Mouse (Mus musculus) right cerebral cortex, adult 18-20 months (tissue): Measurements from ENCODE around the gene Syce2.

Experiments used
- DNase-seq: peaks from one replicate; pipeline ENCODE4 v3.0.0; 2022; ENCODE audit warnings: mixed read lengths

The Syce2 gene

DNA sequence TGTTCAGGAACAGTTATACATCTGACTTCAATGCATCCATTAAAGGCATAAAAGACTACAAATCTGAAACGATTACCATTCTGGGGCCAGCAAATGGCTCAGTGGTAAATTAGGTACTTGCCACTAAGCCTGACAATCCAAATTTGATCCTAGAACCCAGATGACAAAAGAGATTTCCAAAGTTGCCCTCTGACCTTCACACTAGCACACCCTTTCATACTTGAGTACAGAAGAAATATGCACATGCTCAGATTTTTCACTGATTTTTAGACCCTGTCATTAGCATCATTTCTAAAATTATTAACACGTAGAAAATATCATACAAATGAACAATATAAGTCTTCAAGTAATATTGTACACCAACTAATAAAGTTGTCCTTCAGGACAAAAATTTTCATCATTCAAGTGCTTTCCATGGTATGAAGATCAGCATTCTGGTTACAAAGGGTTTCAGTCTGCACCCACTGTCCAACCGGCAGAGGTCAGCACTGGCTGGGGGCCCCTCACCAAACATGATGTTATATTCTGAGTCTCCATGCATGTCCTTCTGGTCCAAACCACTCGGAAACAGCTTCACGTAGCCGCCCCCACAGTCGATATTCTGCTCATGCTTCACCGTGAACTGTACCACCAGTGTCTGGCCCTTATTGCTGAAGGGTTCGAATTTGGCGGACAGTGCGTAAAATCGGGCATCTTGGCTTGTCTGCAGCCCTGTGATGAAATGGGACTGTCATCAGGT is 26.4 kb upstream of the Syce2 start:
- DNase-seq: no peak

GRCm38 (mm10) chr8:84846094-84846721 is 25.7 kb upstream of the Syce2 start:
- DNase-seq: no peak

- DNase-seq: peak; percentile 100
Observed at GRCm38 (mm10) chr8:84846722-84847572, 25.0 kb upstream of the Syce2 start, which contains the start of gene Calr. Gene Calr, minus strand, starts transcription at chr8:84846934.

GRCm38 (mm10) chr8:84847684-84848435 is 24.1 kb upstream of the Syce2 start:
- no peak for DNase-seq

DNA sequence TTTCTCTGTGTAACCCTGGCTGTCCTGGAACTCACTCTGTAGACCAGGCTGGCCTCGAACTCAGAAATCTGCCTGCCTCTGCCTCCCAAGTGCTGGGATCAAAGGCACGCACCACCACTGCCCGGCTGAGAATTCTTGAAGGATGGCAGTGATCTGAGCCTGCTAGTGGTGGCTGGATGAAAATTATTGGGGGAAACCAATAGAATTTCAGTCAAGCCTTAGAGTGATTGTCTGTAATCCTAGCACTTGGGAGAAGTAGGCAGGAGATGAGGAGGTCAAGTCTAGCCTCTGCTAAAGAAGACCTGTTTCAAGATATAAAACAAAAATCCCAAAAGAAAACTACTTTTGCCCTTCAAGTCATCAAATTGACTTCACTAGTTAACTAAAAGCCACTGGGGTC is 15.5 kb upstream of the Syce2 start:
- no peak for DNase-seq

DNA sequence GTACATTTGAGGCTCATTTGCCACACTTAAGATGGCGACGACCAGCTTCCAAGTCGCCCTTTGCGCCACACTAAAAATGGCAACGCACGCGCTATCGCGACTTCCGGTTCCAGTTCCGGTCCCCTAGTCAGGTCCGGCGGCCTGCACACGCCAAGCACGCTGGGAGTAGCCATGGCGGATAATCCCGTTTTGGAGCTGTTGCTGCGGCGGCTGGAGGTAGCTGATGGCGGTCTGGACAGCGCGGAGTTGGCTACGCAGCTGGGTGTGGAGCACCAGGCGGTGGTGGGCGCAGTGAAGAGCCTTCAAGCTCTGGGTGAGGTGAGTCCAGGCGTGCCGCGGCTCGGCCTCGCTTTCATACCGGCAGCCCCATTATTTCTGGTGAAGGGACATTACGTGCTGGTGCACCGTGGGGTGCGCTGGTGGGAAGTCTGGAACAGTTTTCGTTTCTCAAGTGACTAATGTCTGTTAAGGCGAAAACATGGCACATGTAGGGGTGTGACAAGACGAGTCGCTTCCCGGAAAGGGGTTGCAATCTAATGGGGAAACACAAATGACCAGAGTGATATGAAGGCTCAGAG is 15.0 kb upstream of the Syce2 start, which contains the start of gene Farsa:
TSS of gene Farsa (plus strand) at position 126 of the 578 bp plus-strand sequence.
- peak; percentile 95 for DNase-seq

DNA sequence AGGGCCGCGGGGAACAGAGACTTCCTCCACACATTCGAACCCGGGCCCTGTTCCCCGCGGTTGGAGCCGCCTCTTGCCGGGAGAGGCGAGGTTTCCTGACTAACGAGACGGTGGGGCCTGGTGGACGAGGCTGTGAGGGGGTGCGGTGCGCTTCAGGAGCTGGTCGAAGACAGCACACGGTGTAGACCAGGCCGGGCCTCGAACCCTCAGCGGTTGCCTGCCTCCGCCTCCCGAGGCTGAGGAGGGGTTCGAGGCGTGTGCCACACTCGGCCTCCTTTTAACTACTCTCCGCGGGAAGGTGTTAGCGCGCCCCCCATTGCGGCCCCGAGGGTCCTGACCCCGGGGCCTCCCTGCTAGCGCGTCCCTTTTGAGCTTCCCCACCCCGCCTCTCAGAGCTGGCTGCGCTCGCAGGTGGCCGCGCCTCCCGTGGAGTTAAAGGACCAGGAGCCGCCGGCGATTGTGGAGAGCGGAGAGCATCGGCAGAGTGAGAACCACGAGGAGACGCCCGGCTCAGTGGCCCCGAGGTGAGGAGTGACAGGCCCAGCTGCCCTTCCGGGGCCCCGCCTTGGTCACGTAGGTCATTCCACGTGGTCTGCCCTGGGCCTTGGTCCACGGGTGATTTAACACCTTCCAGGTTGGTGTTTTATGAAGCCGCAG is 526 bp downstream of the Syce2 start:
- DNase-seq: no peak

DNA sequence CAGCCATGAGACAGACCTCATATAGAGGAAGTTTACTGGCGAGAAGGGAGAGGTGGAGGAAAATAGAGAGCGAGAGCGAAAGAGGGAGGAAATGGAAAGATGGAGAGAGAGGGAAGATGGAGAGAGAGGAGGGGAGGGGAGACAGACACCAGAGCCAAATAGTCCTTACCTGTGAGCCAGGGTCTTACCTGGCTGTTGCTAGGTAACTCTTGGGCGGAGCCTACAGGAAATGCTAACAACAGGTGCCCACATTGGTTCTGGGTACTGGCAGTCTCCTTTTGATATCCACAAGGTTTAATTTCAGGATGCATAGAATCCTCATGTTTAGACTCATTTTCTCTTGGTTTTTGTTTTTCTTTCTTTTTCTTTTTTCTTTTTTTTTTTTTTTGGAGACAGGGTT is 1.1 kb downstream of the Syce2 start:
- DNase-seq: no peak

- DNase-seq: no peak
Observed at GRCm38 (mm10) chr8:84874339-84874738, 2.4 kb downstream of the Syce2 start.

GRCm38 (mm10) chr8:84877297-84878035 is 5.6 kb downstream of the Syce2 start:
- no peak for DNase-seq

DNA sequence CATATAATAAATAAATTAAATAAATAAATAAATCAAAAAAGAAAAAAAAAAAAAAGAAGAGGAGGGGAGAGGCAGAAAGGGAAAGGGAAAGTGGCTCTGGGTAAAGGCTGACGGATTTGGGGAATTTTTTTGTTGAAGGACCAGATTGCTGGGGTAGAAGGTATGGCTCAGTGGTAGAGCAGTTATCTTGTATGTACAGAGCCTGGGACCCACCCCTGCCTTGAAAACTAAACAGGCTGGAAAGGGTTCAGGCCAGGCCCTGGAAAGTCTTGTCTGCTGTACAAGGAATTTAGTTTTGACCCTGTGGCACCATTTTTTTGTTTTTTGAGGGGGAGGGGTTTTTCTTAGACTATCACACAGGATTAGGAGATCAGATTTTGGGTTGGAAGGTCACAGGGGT is 7.0 kb downstream of the Syce2 start:
- DNase-seq: no peak

DNA sequence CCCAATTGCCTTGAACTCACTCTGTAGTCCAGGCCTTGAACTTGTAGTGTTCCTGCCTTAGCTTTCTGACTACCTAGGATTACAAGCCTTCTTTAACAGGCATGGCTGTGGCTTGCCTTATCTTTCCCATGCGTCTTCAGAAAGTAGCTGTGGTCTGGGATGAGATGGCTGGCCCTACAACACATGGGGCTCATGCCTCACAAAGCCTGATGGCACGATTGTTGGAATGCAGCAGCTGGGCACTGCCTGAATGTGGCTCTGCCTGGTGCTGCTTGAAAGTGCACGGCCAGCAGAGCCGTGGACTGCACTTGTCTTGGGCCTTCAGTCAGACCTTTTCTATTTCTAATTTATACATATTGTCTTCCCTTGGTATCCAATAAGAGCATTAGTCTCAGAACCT is 12.8 kb downstream of the Syce2 start:
- DNase-seq: no peak

- DNase-seq: no peak
Observed at GRCm38 (mm10) chr8:84888280-84888679, 16.4 kb downstream of the Syce2 start.

- no peak for DNase-seq
Observed at GRCm38 (mm10) chr8:84889141-84889540, 17.2 kb downstream of the Syce2 start.

DNA sequence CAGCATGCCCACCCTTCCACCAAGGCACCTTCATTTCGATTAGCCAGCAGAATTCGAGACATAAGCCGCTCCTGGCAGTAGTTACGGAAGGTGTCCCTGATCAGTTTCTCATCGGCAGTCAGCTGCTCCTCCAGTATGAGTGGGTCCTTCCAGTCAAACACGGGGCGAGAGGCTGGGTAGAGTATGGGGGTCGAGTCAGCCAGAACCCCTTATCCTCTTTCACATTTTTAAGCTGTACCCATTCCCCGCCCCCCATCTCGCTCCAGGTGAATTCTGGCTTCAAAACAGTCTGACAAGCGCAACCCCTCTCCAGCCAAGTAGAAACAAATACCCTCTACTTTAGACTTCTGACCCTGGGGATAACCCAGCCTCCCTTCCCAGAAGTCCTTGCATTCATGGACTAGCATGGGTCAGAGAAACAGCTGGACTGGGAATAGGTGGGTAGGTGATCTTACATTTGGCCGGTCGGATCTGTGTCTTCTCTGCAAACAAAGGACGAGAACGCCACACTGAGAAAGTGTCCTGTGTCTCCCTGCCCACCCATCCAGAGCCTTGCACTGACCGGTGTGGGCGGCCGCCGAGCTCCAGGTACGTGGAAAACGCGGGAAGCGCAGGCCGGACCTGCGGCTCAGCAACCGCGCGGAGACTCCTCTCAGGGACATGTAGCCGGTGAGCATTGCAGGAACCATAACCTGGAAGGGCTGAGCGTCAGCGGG is 21.2 kb downstream of the Syce2 start:
- no peak for DNase-seq

DNA sequence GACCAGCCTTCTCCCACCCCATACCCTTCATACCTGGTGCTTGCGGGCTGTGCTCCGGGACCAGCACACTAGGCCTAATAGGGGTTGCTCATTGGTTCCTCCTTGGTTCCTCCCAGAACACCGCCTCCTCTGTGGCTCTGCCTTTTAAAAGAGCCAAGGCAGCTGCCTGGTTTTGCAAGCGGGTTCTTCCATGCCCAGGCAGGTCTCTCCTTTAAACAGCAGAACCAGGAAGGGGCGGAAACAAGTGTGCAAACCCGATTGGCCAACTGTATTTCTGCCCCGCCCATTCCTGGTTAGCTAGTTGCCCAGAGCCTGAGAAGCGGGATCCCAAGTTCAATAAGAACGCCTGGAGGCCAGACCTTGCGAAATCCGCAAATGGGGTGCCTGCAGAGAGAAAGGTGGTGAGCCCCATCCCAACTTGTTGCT is 21.8 kb downstream of the Syce2 start, which contains the start of gene Gcdh:
TSS of gene Gcdh (minus strand) at position 213 of the 426 bp plus-strand sequence.
- peak; percentile 97 for DNase-seq

DNA sequence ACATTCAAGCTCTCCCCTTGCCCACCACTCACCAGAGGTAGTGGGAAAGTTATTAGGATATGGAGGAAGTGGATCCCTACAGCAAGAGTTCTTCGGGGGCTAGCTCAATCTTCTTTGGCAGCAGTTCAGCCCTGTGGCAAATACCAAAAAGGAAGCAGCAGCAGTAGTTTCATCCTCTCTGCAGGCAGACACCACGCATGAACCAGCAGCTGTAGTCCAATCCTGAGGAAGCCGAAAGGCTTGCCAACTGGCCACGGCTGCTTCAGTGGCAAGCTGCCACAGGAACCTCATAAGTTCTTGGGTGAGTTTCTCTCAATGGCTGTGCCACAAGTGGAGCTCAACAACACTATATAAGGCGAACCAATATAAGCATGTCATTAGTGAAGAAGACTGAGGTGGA is 24.1 kb downstream of the Syce2 start:
- no peak for DNase-seq

DNA sequence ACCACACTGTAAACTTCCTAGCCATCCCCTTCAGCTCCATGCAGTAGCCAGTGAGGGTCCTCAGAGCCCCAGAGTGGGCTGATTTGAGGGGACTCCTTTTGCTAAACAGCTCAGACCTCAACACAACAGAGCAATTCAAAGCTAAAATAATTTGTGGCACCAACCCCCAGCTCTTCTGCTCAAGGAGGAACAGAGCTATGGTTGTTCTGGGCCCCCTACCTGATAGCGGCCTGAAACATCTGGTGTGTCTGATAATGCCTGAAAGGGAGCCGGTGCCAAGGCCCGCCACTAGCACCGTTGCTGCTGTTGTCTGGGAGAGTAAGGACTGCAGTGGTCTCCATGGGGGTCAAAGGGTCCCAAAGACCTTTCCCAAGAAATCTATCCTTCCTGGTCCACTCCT is 29.2 kb downstream of the Syce2 start:
- no peak for DNase-seq

DNA sequence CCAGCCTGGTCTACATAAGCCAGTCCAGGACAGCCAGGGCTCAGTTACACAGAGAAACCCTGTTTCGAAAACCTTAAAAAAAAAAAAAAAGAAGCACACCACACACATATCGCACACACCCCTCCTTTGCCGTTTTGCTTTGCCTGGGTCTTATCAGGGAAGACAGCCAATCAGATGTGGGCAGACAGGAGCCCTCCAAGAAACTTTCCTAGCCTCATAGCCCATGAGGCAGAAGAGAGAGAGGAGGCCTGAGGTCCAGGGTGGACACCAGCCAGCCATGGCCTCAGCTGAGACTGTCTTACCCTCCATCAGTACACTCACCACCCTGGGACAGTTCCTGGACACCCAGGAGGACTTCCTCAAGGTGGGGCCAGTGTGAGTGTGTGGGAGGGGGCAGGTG is 29.8 kb downstream of the Syce2 start, which contains the start of gene Klf1:
TSS of gene Klf1 (plus strand) at position 177 of the 400 bp plus-strand sequence.
- no peak for DNase-seq

GRCm38 (mm10) chr8:84902367-84902919 is 30.5 kb downstream of the Syce2 start:
- no peak for DNase-seq
